Comparison of ENCODE assay signal across 15 mouse cellular contexts in genomic region chr11:52875916-52876765, GRCm38 (mm10).
A peak's percentile ranks its signal among the peaks of the same experiment; 100 is the strongest.
DNase-seq lines count a peak whose midpoint lies in the region; ATAC-seq and TF ChIP-seq lines count a peak whose summit lies in the region.
"Had no signal": no experiment of that assay in that cellular context is flagged by ENCODE, and none has a peak within 500 bp of the region (broad histone marks: within the 10 kb centered on the region; RNA-seq: fewer than 3 reads in every experiment).

No protein-coding gene starts in this region.

- ATAC-seq in heart, embryonic 12.5 days (ENCODE audit: insufficient number of reproducible peaks, low FRiP score), result no peak; the same call in 1 of the 2 replicates
- no peak for ATAC-seq in heart, postnatal 0 days (ENCODE audit: insufficient read depth, low read depth)
- ATAC-seq: forebrain, embryonic 15.5 days had no signal

- no peak for TF ChIP-seq EP300 in heart, adult 2 months (IDR thresholded peaks at IDR 0.05; ENCODE audit: insufficient read depth, low read depth, low read length)
- TF ChIP-seq EP300 in heart, postnatal 0 days (IDR thresholded peaks at IDR 0.05; ENCODE audit: low read depth), result no peak

- TF ChIP-seq POLR2A in heart, adult 2 months (IDR thresholded peaks at IDR 0.05; ENCODE audit: insufficient read depth, low read depth, low read length), result no peak; the same call in 1 of the 2 replicates

- peak; percentile 24 to 53 for DNase-seq in heart, adult 2 months
- DNase-seq in adrenal gland, postnatal 25 days, result peak; percentile 50
- DNase-seq in heart, postnatal 0 days (ENCODE audit: low spot score), result peak; percentile 6
- DNase-seq in lung, postnatal 36 days, result peak; percentile 61
- no peak for DNase-seq in adipocyte (ENCODE audit: low spot score)
- no peak for DNase-seq in embryonic facial prominence, embryonic 10.5 days (ENCODE audit: low spot score)
- DNase-seq: kidney, adult 2 months; left cerebral cortex, postnatal 4 days; liver, embryonic 13.5 days; right cerebral cortex, postnatal 25 days had no signal

- no peaks in the 10 kb centered on the region for H3K36me3 ChIP-seq in heart, adult 2 months (ENCODE audit: control insufficient read depth, insufficient read depth, low read length)
- no peaks in the 10 kb centered on the region for H3K36me3 ChIP-seq in heart, embryonic 12.5 days
- no peaks in the 10 kb centered on the region for H3K36me3 ChIP-seq in heart, postnatal 0 days (replicated peaks; ENCODE audit: control insufficient read depth, insufficient read depth, low read length)
- H3K36me3 ChIP-seq in embryonic facial prominence, embryonic 10.5 days (replicated peaks), result no peaks in the 10 kb centered on the region
- H3K36me3 ChIP-seq: embryonic facial prominence, embryonic 15.5 days; forebrain, embryonic 15.5 days; hindbrain, embryonic 15.5 days; liver, embryonic 13.5 days had no signal

- no peak overlapping the region for H3K4me2 ChIP-seq in heart, embryonic 12.5 days
- no peak overlapping the region for H3K4me2 ChIP-seq in heart, postnatal 0 days (ENCODE audit: low read depth, low read length)
- H3K4me2 ChIP-seq: embryonic facial prominence, embryonic 15.5 days; forebrain, embryonic 15.5 days; hindbrain, embryonic 15.5 days; liver, embryonic 13.5 days had no signal

- intact Hi-C loops in heart, adult 2 months (cut with DNase I), result no loop called here

- no peak overlapping the region for H3K4me3 ChIP-seq in heart, adult 2 months
- no peak overlapping the region for H3K4me3 ChIP-seq in heart, embryonic 12.5 days
- H3K4me3 ChIP-seq in heart, postnatal 0 days (ENCODE audit: low read depth, low read length), result no peak overlapping the region
- no peak overlapping the region for H3K4me3 ChIP-seq in embryonic facial prominence, embryonic 10.5 days
- H3K4me3 ChIP-seq: embryonic facial prominence, embryonic 15.5 days; forebrain, embryonic 15.5 days; hindbrain, embryonic 15.5 days; layer of hippocampus, adult 2 months; liver, embryonic 13.5 days had no signal

- peaks cover 2% of the 10 kb centered on the region; the same call in 1 of the 2 replicates for H3K4me1 ChIP-seq in heart, adult 2 months (ENCODE audit: control insufficient read depth, insufficient read depth, low read length)
- H3K4me1 ChIP-seq in heart, embryonic 12.5 days (replicated peaks), result peaks cover 30% of the 10 kb centered on the region
- H3K4me1 ChIP-seq in heart, postnatal 0 days (ENCODE audit: control insufficient read depth, insufficient read depth), result peaks cover 20% of the 10 kb centered on the region
- no peaks in the 10 kb centered on the region for H3K4me1 ChIP-seq in embryonic facial prominence, embryonic 10.5 days
- H3K4me1 ChIP-seq: liver, embryonic 13.5 days had no signal

- peak overlapping the region; percentile 4; the same call in 1 of the 2 replicates for H3K9ac ChIP-seq in heart, adult 2 months (ENCODE audit: low read depth, low read length)
- H3K9ac ChIP-seq in heart, embryonic 12.5 days, result no peak overlapping the region
- no peak overlapping the region for H3K9ac ChIP-seq in heart, postnatal 0 days (replicated peaks; ENCODE audit: low read depth, low read length)
- H3K9ac ChIP-seq: embryonic facial prominence, embryonic 15.5 days; forebrain, embryonic 15.5 days; hindbrain, embryonic 15.5 days; liver, embryonic 13.5 days had no signal

- H3K27ac ChIP-seq in heart, adult 2 months, result peak overlapping the region; percentile 73
- no peak overlapping the region for H3K27ac ChIP-seq in heart, embryonic 12.5 days (ENCODE audit: poor library complexity, severe bottlenecking)
- no peak overlapping the region for H3K27ac ChIP-seq in heart, postnatal 0 days (ENCODE audit: low read depth)
- no peak overlapping the region for H3K27ac ChIP-seq in embryonic facial prominence, embryonic 10.5 days (replicated peaks)
- H3K27ac ChIP-seq: embryonic facial prominence, embryonic 15.5 days; forebrain, embryonic 15.5 days; hindbrain, embryonic 15.5 days; layer of hippocampus, adult 2 months; liver, embryonic 13.5 days had no signal

- H3K79me2 ChIP-seq in heart, adult 2 months (replicated peaks; ENCODE audit: control insufficient read depth, insufficient read depth, low read length), result no peaks in the 10 kb centered on the region

- WGBS in heart, adult 2 months, result 74% methylated on average over 19 of the region's 19 CpGs
- 88% methylated on average over 19 of the region's 19 CpGs for WGBS in heart, embryonic 12.5 days
- 68% methylated on average over 19 of the region's 19 CpGs for WGBS in heart, postnatal 0 days
- WGBS in embryonic facial prominence, embryonic 10.5 days, result 93% methylated on average over 19 of the region's 19 CpGs

- TF ChIP-seq CTCF in heart, adult 2 months (IDR thresholded peaks at IDR 0.05), result no peak
- no peak for TF ChIP-seq CTCF in heart, postnatal 0 days (IDR thresholded peaks at IDR 0.05; ENCODE audit: low read depth)

- no peaks in the 10 kb centered on the region; the same call in 1 of the 2 replicates for H3K27me3 ChIP-seq in heart, adult 2 months (ENCODE audit: control insufficient read depth, insufficient read depth, low read length)
- no peaks in the 10 kb centered on the region for H3K27me3 ChIP-seq in heart, embryonic 12.5 days (replicated peaks)
- no peaks in the 10 kb centered on the region for H3K27me3 ChIP-seq in heart, postnatal 0 days (ENCODE audit: control insufficient read depth, insufficient read depth, low read length)
- no peaks in the 10 kb centered on the region for H3K27me3 ChIP-seq in embryonic facial prominence, embryonic 10.5 days (replicated peaks; ENCODE audit: low read depth, poor library complexity, severe bottlenecking)
- H3K27me3 ChIP-seq: embryonic facial prominence, embryonic 15.5 days; forebrain, embryonic 15.5 days; hindbrain, embryonic 15.5 days; liver, embryonic 13.5 days had no signal

- H3K9me3 ChIP-seq in heart, embryonic 12.5 days (replicated peaks), result peaks cover 7% of the 10 kb centered on the region; the same call in 1 of the 2 replicates
- no peaks in the 10 kb centered on the region for H3K9me3 ChIP-seq in heart, postnatal 0 days (replicated peaks; ENCODE audit: control insufficient read depth, low read length)
- no peaks in the 10 kb centered on the region for H3K9me3 ChIP-seq in embryonic facial prominence, embryonic 10.5 days
- H3K9me3 ChIP-seq: embryonic facial prominence, embryonic 15.5 days; forebrain, embryonic 15.5 days; hindbrain, embryonic 15.5 days had no signal

Comparison
In these comparisons a context has a peak if more than half of its experiments do, and no peak if none do; other contexts are left out.
1. DNase-seq: peak in heart, adult 2 months (2 of 2), adrenal gland, postnatal 25 days (single experiment), heart, postnatal 0 days (single experiment) and lung, postnatal 36 days (single experiment); none in adipocyte (single experiment) and embryonic facial prominence, embryonic 10.5 days (single experiment).